Mouse (Mus musculus) thymus, adult 2 months (tissue): ENCODE results near the gene Dnaaf2. TPM values are rescaled to one million over a fixed set of nuclear protein-coding genes. Genes with fewer than 3 reads are reported as not detected.

ENCODE experiments used
- DNase-seq: peaks from one replicate; pipeline ENCODE4 v3.0.0; 2021
- H3K27ac ChIP-seq: fragments of 200-500 bp; 2 replicates; pipeline ENCODE4 v1.5.1; 2012; ENCODE audit warnings: low read length, control low read depth; ENCODE audit not compliant: control insufficient read depth, insufficient read depth
- H3K27me3 ChIP-seq: fragments of 200-500 bp; 2 replicates; pipeline ENCODE4 v1.6.1; 2012; ENCODE audit warnings: mild to moderate bottlenecking, low read length, moderate library complexity, mixed read lengths; ENCODE audit not compliant: control insufficient read depth, insufficient read depth
- H3K36me3 ChIP-seq: fragments of 200-500 bp; 2 replicates; pipeline ENCODE4 v1.6.1; 2012; ENCODE audit warnings: mild to moderate bottlenecking, low read length, moderate library complexity; ENCODE audit not compliant: control insufficient read depth, insufficient read depth
- H3K4me1 ChIP-seq: fragments of 200-500 bp; replicated peaks from 2 replicates; pipeline ENCODE4 v1.6.1; 2012; ENCODE audit warnings: low read length; ENCODE audit not compliant: control insufficient read depth, insufficient read depth
- H3K4me3 ChIP-seq: fragments of 200-500 bp; 2 replicates; pipeline ENCODE4 v1.5.1; 2012; ENCODE audit warnings: mild to moderate bottlenecking, low read length, control low read depth, moderate library complexity; ENCODE audit not compliant: control insufficient read depth, insufficient read depth
- CTCF ChIP-seq: fragments of 200-500 bp; IDR thresholded peaks from 2 replicates; pipeline ENCODE4 v1.5.1; 2012; ENCODE audit warnings: mild to moderate bottlenecking, control low read depth, low read length, moderate library complexity, borderline replicate concordance; ENCODE audit not compliant: control insufficient read depth, poor library complexity, insufficient read depth; ENCODE audit errors: extremely low read depth
- POLR2A ChIP-seq: fragments of 200-500 bp; IDR thresholded peaks from 2 replicates; pipeline ENCODE4 v1.6.1; 2012; ENCODE audit warnings: mild to moderate bottlenecking, low read length, control low read depth, moderate library complexity; ENCODE audit not compliant: control insufficient read depth, poor library complexity, insufficient read depth; ENCODE audit errors: extremely low read depth
- WGBS: fragments of 180-500 bp; shearing (Covaris S2); methylation state at CpG from one replicate; pipeline ENCODE4 v1.1.7; 2018; 5-methylcytosine and 5-hydroxymethylcytosine counted together
- polyA plus RNA-seq: library from polyadenylated mRNA; depleted of rRNA; stranded (reverse); fragments of >200 nt; gene quantifications from 2 replicates; pipeline ENCODE4 v1.2.3, GENCODE M21; 2012

The Dnaaf2 gene
- polyA plus RNA-seq, 1 experiment = 4.8 TPM

DNA sequence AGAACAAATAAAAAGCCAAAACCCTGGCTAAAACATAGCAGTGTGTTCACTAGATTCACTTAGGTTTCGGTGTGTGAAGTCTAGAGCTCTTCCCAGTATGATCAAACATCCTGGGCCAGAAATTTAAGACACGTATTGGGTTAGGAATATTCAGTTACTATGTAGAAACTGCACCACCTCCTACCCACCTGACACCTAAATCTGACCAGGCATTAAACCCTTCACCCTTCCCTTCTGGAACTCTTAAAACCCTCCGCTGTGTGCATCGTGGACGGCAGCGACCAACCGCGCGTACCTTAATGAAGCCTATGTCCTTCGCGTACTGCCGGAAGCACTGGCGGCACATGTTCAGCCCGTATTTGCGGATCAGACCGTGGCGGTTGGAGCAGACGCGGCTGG, 39.9 kb downstream of the Dnaaf2 start:
- peak overlapping the region; percentile 93 for H3K4me3 ChIP-seq
- TF ChIP-seq POLR2A (no peak), CTCF (peak; percentile 10; the same call in 1 of the 2 replicates)
- no peak for DNase-seq
- under 1% methylated on average over 19 of the region's 19 CpGs for WGBS
- peak overlapping the region; percentile 69 for H3K27ac ChIP-seq
- H3K4me1 ChIP-seq = peaks cover 2% of the 10 kb centered on the region; the same call in 1 of the 2 replicates
- no peaks in the 10 kb centered on the region for H3K27me3 ChIP-seq
- H3K36me3 ChIP-seq = peaks cover 15% of the 10 kb centered on the region

DNA sequence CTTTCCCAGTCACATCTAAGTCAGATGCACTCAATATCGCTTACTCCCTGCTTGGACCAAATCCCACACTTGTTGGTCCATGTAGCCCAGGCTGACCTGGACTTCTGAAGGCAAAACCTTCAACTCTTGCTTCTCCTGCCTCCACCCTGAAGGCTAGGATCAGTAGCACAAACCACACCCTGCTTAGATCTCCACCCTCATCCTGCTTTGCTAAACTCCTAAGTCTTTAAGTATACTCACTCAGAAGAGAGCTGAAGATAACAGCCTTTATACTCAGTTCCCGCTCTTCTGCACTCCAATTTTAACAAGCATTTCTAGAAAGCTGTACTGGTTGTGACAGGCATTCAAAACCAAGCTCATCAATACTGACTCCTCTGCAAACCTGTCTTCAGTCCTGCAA, 41.1 kb downstream of the Dnaaf2 start:
- TF ChIP-seq CTCF (no peak), POLR2A (no peak)
- peaks cover 15% of the 10 kb centered on the region for H3K36me3 ChIP-seq
- no peak overlapping the region for H3K4me3 ChIP-seq
- no peak for DNase-seq
- 99% methylated on average over 2 of the region's 2 CpGs for WGBS
- H3K4me1 ChIP-seq = peaks cover 2% of the 10 kb centered on the region; the same call in 1 of the 2 replicates
- H3K27me3 ChIP-seq = no peaks in the 10 kb centered on the region
- H3K27ac ChIP-seq = no peak overlapping the region

DNA sequence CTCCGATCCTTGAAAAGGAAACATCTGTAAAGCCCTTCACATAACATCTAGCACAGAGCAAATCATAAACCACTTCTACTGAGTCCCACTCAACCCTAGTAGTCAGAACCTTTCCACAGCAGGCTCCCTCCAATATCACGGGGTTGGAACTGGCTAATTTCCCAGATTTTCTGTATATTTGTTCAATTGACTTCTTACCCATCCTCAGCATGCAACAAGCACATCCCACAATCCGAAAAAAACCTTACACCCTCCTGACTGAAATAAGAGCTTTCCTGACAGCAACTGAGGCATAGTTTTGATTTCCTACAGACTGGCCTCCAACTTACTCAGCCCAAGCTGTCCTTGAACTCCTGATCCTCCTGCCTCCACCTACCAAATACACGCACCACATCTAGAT, 41.8 kb downstream of the Dnaaf2 start:
- H3K36me3 ChIP-seq = peaks cover 15% of the 10 kb centered on the region
- H3K27me3 ChIP-seq = no peaks in the 10 kb centered on the region
- H3K4me3 ChIP-seq = no peak overlapping the region
- TF ChIP-seq POLR2A (no peak), CTCF (no peak)
- peaks cover 2% of the 10 kb centered on the region; the same call in 1 of the 2 replicates for H3K4me1 ChIP-seq
- 96% methylated on average over 4 of the region's 4 CpGs for WGBS
- no peak overlapping the region for H3K27ac ChIP-seq
- DNase-seq = no peak

DNA sequence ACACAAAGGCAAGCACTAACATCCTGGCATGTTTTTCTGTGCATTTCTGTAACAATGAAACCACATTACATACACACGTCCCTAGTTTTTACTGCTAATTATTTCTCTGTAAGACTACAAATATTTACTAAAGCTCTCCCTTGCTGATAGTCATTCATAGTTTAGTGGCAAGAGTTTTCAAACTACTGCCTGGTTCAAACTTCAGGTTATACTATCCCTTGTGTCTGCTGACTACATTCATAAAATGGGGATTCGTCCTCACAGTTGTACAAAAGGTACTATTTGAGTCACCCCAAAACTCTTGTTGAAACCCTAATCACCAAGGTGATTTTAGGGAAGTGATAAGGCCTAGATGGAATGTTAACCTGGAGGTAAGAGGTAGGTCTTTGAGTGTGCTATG, 42.3 kb downstream of the Dnaaf2 start:
- Histone ChIP-seq H3K27me3 (no peaks in the 10 kb centered on the region), H3K4me1 (peaks cover 2% of the 10 kb centered on the region; the same call in 1 of the 2 replicates), H3K36me3 (peaks cover 15% of the 10 kb centered on the region), H3K27ac (no peak overlapping the region), H3K4me3 (no peak overlapping the region)
- TF ChIP-seq CTCF (no peak), POLR2A (no peak)
- WGBS = 88% methylated on average over 2 of the region's 2 CpGs
- DNase-seq = no peak

DNA sequence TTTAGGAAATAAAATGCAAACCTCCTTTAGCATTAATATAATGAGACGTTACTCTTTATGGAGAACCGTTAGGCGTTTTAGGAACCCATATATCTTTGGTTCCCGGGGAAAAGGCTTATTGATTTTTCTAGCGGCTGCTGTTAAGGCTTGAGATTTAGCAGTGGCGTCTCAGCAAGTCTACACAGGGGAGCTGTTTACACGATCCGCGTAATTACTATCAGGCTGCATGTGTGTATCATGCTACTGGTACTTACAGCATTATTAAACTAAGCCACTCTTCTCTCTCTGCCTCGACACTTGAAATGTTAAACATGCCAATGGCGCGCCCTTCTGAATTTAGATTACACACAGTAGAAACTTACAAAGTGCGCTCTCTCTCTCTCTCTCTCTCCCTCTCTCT, 48.2 kb downstream of the Dnaaf2 start:
- no peak for TF ChIP-seq CTCF
- no peaks in the 10 kb centered on the region for H3K36me3 ChIP-seq
- no peak for DNase-seq
- H3K27ac ChIP-seq = no peak overlapping the region
- WGBS = 93% methylated on average over 13 of the region's 13 CpGs
- H3K27me3 ChIP-seq = no peaks in the 10 kb centered on the region
- H3K4me3 ChIP-seq = no peak overlapping the region
- no peaks in the 10 kb centered on the region for H3K4me1 ChIP-seq

DNA sequence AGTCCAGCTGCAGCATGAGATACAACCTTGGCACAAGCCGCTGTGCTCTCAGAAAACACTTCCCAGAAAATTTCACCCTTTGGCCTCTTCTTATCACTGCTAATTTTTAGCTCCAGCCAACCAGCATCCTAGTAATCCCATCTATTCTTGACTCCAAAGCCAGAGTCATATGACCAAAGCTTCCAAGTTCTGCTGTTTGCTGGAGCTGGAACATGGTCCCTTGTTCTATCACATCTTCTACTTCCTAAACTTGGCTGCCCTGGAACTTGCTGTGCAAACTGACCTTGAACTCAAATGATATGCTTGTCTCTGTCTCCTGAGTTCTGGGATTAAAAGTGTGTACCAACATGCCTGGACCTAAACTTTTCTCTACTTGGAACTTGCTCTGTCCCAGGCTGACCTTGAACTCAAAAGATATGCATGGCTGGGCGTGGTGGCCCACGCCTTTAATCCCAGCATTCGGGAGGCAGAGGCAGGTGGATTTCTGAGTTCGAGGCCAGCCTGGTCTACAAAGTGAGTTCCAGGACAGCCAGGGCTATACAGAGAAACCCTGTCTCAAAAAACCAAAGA, 51.0 kb downstream of the Dnaaf2 start:
- WGBS = 97% methylated on average over 5 of the region's 5 CpGs

DNA sequence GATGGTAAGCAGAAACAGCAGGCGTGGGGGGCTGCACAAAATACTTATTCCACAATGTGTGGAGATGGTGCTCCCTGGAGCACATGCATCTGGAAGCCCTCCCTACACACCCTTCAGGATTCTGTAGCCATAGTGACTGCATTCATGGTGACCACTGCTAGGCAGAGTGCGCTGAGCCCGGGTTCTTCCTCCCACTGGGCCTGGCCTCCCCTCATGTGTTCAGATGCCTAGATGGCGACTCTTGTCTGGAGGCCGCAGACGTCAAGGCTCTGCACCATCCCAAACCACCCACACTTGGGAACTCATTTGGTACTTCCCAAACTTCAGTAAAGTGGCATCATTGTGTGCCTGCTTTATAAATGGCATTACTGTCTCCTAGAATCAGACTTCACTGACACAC, 54.8 kb downstream of the Dnaaf2 start:
- WGBS = 93% methylated on average over 6 of the region's 6 CpGs
- TF ChIP-seq POLR2A (no peak), CTCF (no peak)
- H3K27ac ChIP-seq = no peak overlapping the region

More for the DNA sequence above, 51.0 kb downstream of the Dnaaf2 start:
- H3K36me3 ChIP-seq = no peaks in the 10 kb centered on the region
- DNase-seq = no peak
- no peak overlapping the region for H3K27ac ChIP-seq
- H3K4me3 ChIP-seq = no peak overlapping the region
- no peak for TF ChIP-seq CTCF
- no peak for TF ChIP-seq POLR2A
- H3K4me1 ChIP-seq = no peaks in the 10 kb centered on the region
- H3K27me3 ChIP-seq = no peaks in the 10 kb centered on the region

More for the DNA sequence above, 54.8 kb downstream of the Dnaaf2 start:
- no peak for DNase-seq
- Histone ChIP-seq H3K4me1 (no peaks in the 10 kb centered on the region), H3K27me3 (no peaks in the 10 kb centered on the region), H3K4me3 (no peak overlapping the region), H3K36me3 (no peaks in the 10 kb centered on the region)
